Mouse (Mus musculus) gonadal fat pad, adult 2 months (tissue): ENCODE results near the gene Gm12185. TPM values are rescaled to one million over a fixed set of nuclear protein-coding genes. Genes with fewer than 3 reads are reported as not detected.
"Not testable (repeated sequence)": the region's sequence is repeated elsewhere in the genome, so short reads cannot be mapped to it uniquely, and the experiment has no call there.

Source experiments
- DNase-seq: peaks from one replicate; pipeline ENCODE4 v3.0.0-alpha.2; 2012; ENCODE audit warnings: low read depth
- polyA plus RNA-seq: library from polyadenylated mRNA; depleted of rRNA; stranded (reverse); fragments of >200 nt; gene quantifications from 2 replicates; pipeline ENCODE4 v1.2.3, GENCODE M21; 2012

The Gm12185 gene
- polyA plus RNA-seq, 1 experiment, result 0.12 TPM

GRCm38 (mm10) chr11:48918380-48918779 lies 73.6 kb downstream of the Gm12185 start:
- no peak for DNase-seq

DNA sequence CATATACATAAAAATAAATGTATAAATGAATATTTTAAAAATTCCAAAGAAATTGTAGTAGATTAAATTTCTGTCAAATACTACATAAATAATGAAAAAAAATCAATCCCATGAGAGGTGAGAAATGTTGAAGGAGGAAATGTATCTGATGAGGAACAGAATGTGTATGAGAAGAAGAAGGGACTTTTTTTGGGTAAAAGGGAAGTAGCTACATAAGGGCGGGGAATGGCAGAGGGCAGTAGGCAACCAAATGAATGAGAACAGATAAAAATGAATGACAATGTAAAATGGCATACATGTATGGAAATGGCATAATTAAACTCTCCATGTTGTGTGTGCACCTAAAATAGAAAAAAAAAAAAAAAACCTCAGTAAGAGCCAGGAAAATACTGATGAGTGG lies 78.4 kb downstream of the Gm12185 start:
- DNase-seq, result no peak

DNA sequence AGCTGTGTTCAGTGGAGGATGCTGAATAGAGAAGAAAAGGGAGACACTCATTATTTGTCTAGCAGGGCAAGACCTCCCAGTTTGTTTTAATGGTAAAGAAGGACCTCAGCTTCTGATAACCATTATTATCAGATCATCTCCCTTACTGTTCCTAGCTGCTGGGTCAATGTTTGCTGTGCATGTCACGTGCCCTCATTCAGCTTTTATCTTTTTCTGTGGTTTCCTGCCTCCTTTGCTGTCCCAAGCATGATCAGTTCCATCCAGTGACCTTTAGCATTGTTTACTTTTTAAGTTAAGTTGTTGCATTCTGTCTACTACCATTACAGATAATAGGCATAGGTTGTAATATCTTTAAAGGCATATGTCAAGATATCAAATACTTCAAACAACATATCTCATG lies 83.6 kb downstream of the Gm12185 start:
- DNase-seq, result no peak

- no peak for DNase-seq
Observed at GRCm38 (mm10) chr11:48902021-48902420, 90.0 kb downstream of the Gm12185 start, which contains the start of gene Gm5431. Gene Gm5431 (minus strand): TSS chr11:48902214.

DNA sequence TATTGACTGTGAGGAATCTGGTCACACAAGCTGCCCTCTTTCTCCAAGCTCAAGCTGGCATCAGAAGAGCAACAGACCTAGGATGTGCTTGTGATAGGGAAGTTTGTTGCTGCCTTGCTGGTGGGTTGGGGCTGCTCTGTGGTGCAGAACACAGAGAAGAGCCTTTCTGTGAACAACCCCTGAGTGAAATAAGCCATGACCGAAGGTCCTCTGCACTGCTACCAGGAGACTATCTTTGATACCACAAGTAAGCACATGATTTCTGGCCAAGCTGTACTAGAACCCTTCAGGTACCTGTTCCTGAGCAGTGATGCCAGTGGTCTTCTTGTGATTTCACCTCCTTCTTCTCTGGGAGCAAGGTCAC lies 90.5 kb downstream of the Gm12185 start:
- not testable (repeated sequence) for DNase-seq

- DNase-seq, result not testable (repeated sequence)
Observed at GRCm38 (mm10) chr11:48900654-48901566, 91.1 kb downstream of the Gm12185 start.

GRCm38 (mm10) chr11:48898812-48899431 lies 93.1 kb downstream of the Gm12185 start:
- DNase-seq, result no peak

GRCm38 (mm10) chr11:48876680-48877079 lies 115.3 kb downstream of the Gm12185 start:
- no peak for DNase-seq

GRCm38 (mm10) chr11:48875343-48875837 lies 116.6 kb downstream of the Gm12185 start:
- not testable (repeated sequence) for DNase-seq

DNA sequence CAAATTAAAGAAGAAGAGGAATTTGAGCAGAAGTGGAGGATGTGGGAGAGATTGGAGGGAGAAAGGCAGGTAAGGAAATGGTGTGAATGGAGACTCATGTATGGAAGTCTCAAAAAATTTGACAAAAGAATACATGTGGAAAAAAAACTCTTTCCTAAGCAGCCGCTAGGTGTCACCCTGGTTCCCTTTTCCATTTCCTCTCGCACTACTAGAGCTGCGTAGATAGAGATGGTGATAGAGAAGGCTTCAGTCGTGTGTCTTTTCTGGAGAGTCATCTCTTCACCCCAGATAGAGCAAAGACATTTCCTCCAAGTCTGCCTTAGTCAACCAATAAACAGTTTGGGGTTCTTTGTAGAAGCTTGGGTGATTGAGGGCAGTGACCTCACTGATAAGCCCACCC lies 117.6 kb downstream of the Gm12185 start:
- no peak for DNase-seq

GRCm38 (mm10) chr11:48873591-48874290 lies 118.3 kb downstream of the Gm12185 start:
- no peak for DNase-seq

- DNase-seq, result no peak
Observed at GRCm38 (mm10) chr11:48872695-48873300, 119.2 kb downstream of the Gm12185 start.

- no peak for DNase-seq
Observed at GRCm38 (mm10) chr11:48871817-48872541, 120.0 kb downstream of the Gm12185 start.

- no peak for DNase-seq
Observed at GRCm38 (mm10) chr11:48871201-48871772, 120.7 kb downstream of the Gm12185 start, which contains the start of gene Irgm1. Gene Irgm1 (minus strand): TSS chr11:48871683.

DNA sequence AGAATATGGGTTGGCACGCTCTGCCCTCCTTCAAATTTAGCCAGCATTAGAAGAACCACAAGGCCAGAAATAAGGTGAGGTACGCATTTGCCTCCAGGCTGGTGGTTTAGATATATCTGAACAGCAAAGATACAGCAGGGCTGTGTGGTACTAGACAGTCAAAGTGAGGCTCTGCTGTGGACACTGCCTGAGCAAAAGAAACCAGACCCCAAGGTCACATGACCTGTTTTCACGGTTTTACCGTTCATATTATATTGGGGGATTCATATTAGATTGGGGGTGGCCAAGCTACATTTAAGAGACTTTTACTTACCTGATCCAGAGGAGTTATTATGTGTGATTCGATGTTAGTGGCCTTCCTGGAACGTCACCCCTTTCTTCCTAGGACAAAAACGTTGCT lies 121.2 kb downstream of the Gm12185 start:
- DNase-seq, result no peak

DNA sequence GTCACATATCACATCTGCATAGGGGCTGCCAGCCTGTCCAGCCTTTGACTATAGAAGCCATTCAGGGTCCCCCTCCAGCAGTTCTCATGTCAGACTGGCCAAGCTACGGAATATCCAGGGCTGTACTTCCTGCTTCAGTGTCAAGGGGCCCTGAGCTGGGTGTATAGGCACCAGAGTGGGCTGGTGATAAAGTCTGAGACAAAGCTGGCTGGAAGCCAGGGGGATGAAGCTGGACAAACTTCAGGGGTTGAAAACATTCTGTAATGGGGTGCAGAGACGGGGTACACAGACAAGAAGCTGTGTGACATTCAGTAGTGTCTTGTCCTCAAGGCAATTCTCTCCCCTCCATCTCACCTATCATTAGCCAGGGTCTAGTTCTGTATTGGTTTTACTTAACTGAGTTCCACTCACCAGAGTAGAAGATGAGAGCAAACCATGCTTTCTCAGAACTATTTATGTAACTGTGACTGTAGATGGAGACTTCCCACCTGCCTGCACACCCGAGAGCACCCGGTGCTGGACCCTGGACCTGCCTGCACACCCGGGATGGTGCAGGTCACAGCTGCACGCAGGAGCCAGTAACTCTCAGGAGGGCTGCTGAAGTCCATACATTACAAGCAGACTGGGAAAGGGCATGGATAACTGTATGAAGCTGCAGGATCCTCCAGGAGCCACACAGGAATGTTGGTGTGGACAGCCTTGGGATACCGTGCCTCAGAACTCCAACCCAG lies 122.5 kb downstream of the Gm12185 start:
- no peak for DNase-seq

DNA sequence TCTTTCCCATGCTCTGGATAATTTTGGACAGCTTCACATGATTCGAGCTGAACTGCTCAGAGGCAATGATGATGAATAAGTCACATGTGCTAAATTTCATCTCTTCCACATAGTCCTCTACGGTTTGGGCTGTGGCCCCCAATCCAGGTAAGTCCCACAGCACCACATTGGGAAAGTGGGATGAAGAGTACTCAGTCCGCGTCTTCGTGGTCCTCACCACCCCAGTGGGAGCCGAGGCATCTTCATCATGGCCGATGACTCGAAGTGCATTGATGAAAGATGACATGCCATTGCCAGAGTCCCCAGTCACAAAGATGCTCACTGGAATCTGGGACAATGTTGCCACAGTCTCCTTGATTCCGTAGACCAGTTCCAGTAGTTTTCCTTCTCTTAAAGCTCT lies 125.5 kb downstream of the Gm12185 start:
- no peak for DNase-seq

DNA sequence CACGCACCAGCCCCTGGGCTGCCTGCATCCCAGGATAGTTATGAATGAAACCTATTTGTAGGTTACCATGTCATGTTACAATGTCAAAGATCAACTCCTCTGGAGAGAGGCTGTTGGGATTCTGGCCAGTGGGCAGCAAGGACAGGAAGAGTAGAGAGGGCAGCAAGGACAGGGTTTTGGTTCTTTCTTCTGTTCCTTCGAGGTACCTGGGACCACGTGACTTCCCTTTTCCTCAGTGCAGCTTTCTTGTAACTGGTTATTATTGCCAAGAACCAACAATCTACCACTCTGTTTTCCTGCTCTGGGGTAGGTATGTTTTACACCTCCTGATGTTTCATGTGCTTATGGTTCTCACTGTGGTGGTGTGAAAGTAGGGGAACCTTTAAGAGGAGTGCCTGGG lies 128.2 kb downstream of the Gm12185 start:
- DNase-seq, result no peak

DNA sequence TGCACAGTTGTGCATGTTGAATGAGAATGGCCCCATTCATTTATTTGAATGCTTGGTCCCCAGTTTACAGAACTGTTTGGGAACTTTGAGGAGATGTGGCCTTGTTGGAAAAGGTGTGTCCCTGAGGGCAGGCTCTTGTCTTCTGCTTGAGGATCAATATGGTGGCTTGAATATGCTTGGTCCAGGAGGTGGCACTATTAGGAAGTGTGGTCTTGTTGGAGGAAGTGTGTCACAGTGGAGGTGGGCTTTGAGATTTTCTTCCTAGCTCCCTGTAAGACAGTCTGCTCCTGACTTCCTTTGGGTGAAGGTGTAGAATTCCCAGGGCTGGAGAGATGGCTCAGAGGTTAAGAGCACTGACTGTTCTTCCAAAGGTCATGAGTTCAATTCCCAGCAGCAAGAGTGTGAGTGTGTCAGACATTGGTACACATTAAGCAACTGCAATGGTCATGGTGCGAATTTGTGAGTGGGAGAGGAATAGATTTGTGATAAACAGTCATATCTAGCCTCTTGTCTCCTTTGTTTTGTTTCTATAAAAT lies 129.2 kb downstream of the Gm12185 start:
- no peak for DNase-seq

DNA sequence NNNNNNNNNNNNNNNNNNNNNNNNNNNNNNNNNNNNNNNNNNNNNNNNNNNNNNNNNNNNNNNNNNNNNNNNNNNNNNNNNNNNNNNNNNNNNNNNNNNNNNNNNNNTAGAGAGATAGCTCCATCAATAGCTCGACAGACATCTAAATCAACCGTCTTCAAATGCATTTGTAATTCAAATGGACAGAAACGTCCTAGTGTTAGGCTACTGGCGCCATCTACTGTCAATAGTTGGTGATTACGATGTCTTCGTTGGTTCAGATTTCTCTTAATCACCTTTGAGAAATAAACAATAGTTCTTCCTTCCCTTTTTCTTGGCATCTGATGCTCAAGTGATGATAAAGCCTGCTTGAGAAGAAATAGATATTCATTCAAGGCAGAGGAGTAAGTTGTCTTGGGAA lies 133.0 kb downstream of the Gm12185 start:
- DNase-seq, result no peak
